Mouse (Mus musculus): Measurements from ENCODE around the gene Pum1. TPM values are rescaled to one million over a fixed set of nuclear protein-coding genes. Genes with fewer than 3 reads are reported as not detected.

Gene Pum1
- polyA plus RNA-seq, 1 experiment, result 36.8 TPM

- DNase-seq (ENCODE audit: low spot score), result no peak
These were observed 59.5 kb downstream of the Pum1 start for GRCm38 (mm10) chr4:130722607-130723006.

GRCm38 (mm10) chr4:130726118-130726517 lies 63.0 kb downstream of the Pum1 start:
- DNase-seq (ENCODE audit: low spot score), result no peak

GRCm38 (mm10) chr4:130735957-130736356 lies 72.8 kb downstream of the Pum1 start:
- DNase-seq (ENCODE audit: low spot score), result no peak

- no peak for DNase-seq (ENCODE audit: low spot score)
These were observed 75.4 kb downstream of the Pum1 start for GRCm38 (mm10) chr4:130738527-130738926.

GRCm38 (mm10) chr4:130744058-130744457 lies 80.9 kb downstream of the Pum1 start:
- no peak for DNase-seq (ENCODE audit: low spot score)

GRCm38 (mm10) chr4:130745561-130746306 lies 82.6 kb downstream of the Pum1 start:
- no peak for DNase-seq (ENCODE audit: low spot score)

GRCm38 (mm10) chr4:130749566-130749965 lies 86.4 kb downstream of the Pum1 start:
- no peak for DNase-seq (ENCODE audit: low spot score)

- DNase-seq (ENCODE audit: low spot score), result no peak
These were observed 88.8 kb downstream of the Pum1 start for GRCm38 (mm10) chr4:130751966-130752365.

GRCm38 (mm10) chr4:130752591-130752990 lies 89.5 kb downstream of the Pum1 start:
- no peak for DNase-seq (ENCODE audit: low spot score)

- no peak for DNase-seq (ENCODE audit: low spot score)
These were observed 90.6 kb downstream of the Pum1 start for GRCm38 (mm10) chr4:130753755-130754154.

GRCm38 (mm10) chr4:130754776-130755175 lies 91.7 kb downstream of the Pum1 start:
- DNase-seq (ENCODE audit: low spot score), result no peak

GRCm38 (mm10) chr4:130759875-130760274 lies 96.8 kb downstream of the Pum1 start:
- DNase-seq (ENCODE audit: low spot score), result no peak

- DNase-seq (ENCODE audit: low spot score), result no peak
These were observed 98.7 kb downstream of the Pum1 start for GRCm38 (mm10) chr4:130761809-130762208.

GRCm38 (mm10) chr4:130765399-130766160 lies 102.5 kb downstream of the Pum1 start:
- DNase-seq (ENCODE audit: low spot score), result no peak

GRCm38 (mm10) chr4:130766387-130766786 lies 103.3 kb downstream of the Pum1 start:
- no peak for DNase-seq (ENCODE audit: low spot score)

GRCm38 (mm10) chr4:130766926-130767325 lies 103.8 kb downstream of the Pum1 start:
- DNase-seq (ENCODE audit: low spot score), result no peak

GRCm38 (mm10) chr4:130773899-130774298 lies 110.8 kb downstream of the Pum1 start:
- no peak for DNase-seq (ENCODE audit: low spot score)

- no peak for DNase-seq (ENCODE audit: low spot score)
These were observed 111.7 kb downstream of the Pum1 start for GRCm38 (mm10) chr4:130774822-130775221.

- DNase-seq (ENCODE audit: low spot score), result no peak
These were observed 114.5 kb downstream of the Pum1 start for GRCm38 (mm10) chr4:130777647-130778046.

GRCm38 (mm10) chr4:130779037-130779436 lies 115.9 kb downstream of the Pum1 start:
- no peak for DNase-seq (ENCODE audit: low spot score)

- DNase-seq (ENCODE audit: low spot score), result no peak
These were observed 119.4 kb downstream of the Pum1 start for GRCm38 (mm10) chr4:130782492-130782891.

GRCm38 (mm10) chr4:130784755-130785154 lies 121.6 kb downstream of the Pum1 start:
- DNase-seq (ENCODE audit: low spot score), result no peak

GRCm38 (mm10) chr4:130787530-130787929 lies 124.4 kb downstream of the Pum1 start:
- no peak for DNase-seq (ENCODE audit: low spot score)
